Mouse (Mus musculus) embryo, embryonic 10 days (tissue): ENCODE data around the gene Ranbp1.
A peak's percentile ranks its signal among the peaks of the same experiment; 100 is the strongest.
"Not testable (repeated sequence)": the region's sequence is repeated elsewhere in the genome, so short reads cannot be mapped to it uniquely, and the experiment has no call there.

Source experiments
- DNase-seq: peaks from one replicate; pipeline ENCODE4 v3.0.0-alpha.2; 2015; ENCODE audit warnings: low spot score

Gene Ranbp1

GRCm38 (mm10) chr16:18202061-18202460, 46.5 kb downstream of the Ranbp1 start:
- no peak for DNase-seq

- DNase-seq: no peak
Observed at GRCm38 (mm10) chr16:18201620-18202019, 46.9 kb downstream of the Ranbp1 start.

- DNase-seq: no peak
Observed at GRCm38 (mm10) chr16:18200062-18200461, 48.5 kb downstream of the Ranbp1 start.

- no peak for DNase-seq
Observed at GRCm38 (mm10) chr16:18198365-18199098, 50.0 kb downstream of the Ranbp1 start.

GRCm38 (mm10) chr16:18197881-18198280, 50.7 kb downstream of the Ranbp1 start:
- no peak for DNase-seq

GRCm38 (mm10) chr16:18195561-18195960, 53.0 kb downstream of the Ranbp1 start:
- DNase-seq: not testable (repeated sequence)

- DNase-seq: no peak
Observed at GRCm38 (mm10) chr16:18195068-18195467, 53.5 kb downstream of the Ranbp1 start.

GRCm38 (mm10) chr16:18194208-18194985, 54.1 kb downstream of the Ranbp1 start:
- DNase-seq: peak; percentile 33

GRCm38 (mm10) chr16:18191006-18191405, 57.5 kb downstream of the Ranbp1 start:
- no peak for DNase-seq
